Mouse (Mus musculus): ENCODE measurements around the gene Ankub1.
A peak's percentile ranks its signal among the peaks of the same experiment; 100 is the strongest.

The Ankub1 gene

GRCm38 (mm10) chr3:57692719-57693118, at the start of gene Ankub1:
Gene Ankub1 (minus strand): TSS chr3:57692799.
- no peak for DNase-seq

- DNase-seq, result no peak
Observed at GRCm38 (mm10) chr3:57739830-57740229, 47.2 kb upstream of the Ankub1 start.

GRCm38 (mm10) chr3:57736419-57737095, 44.0 kb upstream of the Ankub1 start:
- no peak for DNase-seq

GRCm38 (mm10) chr3:57735511-57736370, 43.1 kb upstream of the Ankub1 start, which contains the start of gene Rnf13:
Gene Rnf13 (plus strand): TSS chr3:57736062.
- peak; percentile 98 for DNase-seq

GRCm38 (mm10) chr3:57732206-57732915, 39.8 kb upstream of the Ankub1 start:
- no peak for DNase-seq

- DNase-seq, result no peak
Observed at GRCm38 (mm10) chr3:57714151-57714550, 21.6 kb upstream of the Ankub1 start.

- no peak for DNase-seq
Observed at GRCm38 (mm10) chr3:57696779-57697178, 4.2 kb upstream of the Ankub1 start.

- DNase-seq, result no peak
Observed at GRCm38 (mm10) chr3:57696249-57696648, 3.6 kb upstream of the Ankub1 start.

- DNase-seq, result no peak
Observed at GRCm38 (mm10) chr3:57691772-57692171, 827 bp downstream of the Ankub1 start.

GRCm38 (mm10) chr3:57677786-57678185, 14.8 kb downstream of the Ankub1 start:
- no peak for DNase-seq

GRCm38 (mm10) chr3:57674075-57674474, 18.5 kb downstream of the Ankub1 start:
- DNase-seq, result no peak

- no peak for DNase-seq
Observed at GRCm38 (mm10) chr3:57673586-57673985, 19.0 kb downstream of the Ankub1 start.

- peak; percentile 64 for DNase-seq
Observed at GRCm38 (mm10) chr3:57667054-57667723, 25.4 kb downstream of the Ankub1 start.

- no peak for DNase-seq
Observed at GRCm38 (mm10) chr3:57665880-57666279, 26.7 kb downstream of the Ankub1 start.

GRCm38 (mm10) chr3:57664682-57665081, 27.9 kb downstream of the Ankub1 start:
- DNase-seq, result no peak

- no peak for DNase-seq
Observed at GRCm38 (mm10) chr3:57663731-57664130, 28.9 kb downstream of the Ankub1 start.

GRCm38 (mm10) chr3:57658608-57659007, 34.0 kb downstream of the Ankub1 start:
- no peak for DNase-seq

GRCm38 (mm10) chr3:57653646-57654045, 39.0 kb downstream of the Ankub1 start:
- DNase-seq, result no peak

GRCm38 (mm10) chr3:57652485-57652884, 40.1 kb downstream of the Ankub1 start:
- DNase-seq, result no peak

- DNase-seq, result no peak
Observed at GRCm38 (mm10) chr3:57651865-57652259, 40.7 kb downstream of the Ankub1 start.

- DNase-seq, result peak; percentile 88
Observed at GRCm38 (mm10) chr3:57651231-57651864, 41.3 kb downstream of the Ankub1 start, which contains the start of gene Commd2. Gene Commd2 (minus strand): TSS chr3:57651715.

- no peak for DNase-seq
Observed at GRCm38 (mm10) chr3:57643191-57643590, 49.4 kb downstream of the Ankub1 start.
